Mouse (Mus musculus): ENCODE results near the gene Ankrd40. TPM values are rescaled to one million over a fixed set of nuclear protein-coding genes. Genes with fewer than 3 reads are reported as not detected.

Gene Ankrd40
- 100 to 1,000 TPM; 108 to 114 TPM for total RNA-seq (2021)
- long read RNA-seq, experiment 1, transcript Ankrd40-202 (5 exons, 1,477 nt) = minor isoform, 6 of 94 reads
- long read RNA-seq, experiment 1, transcript Ankrd40-203 (5 exons, 3,487 nt) = major isoform, 76 of 94 reads
- long read RNA-seq, experiment 1, partial matches to known transcripts = 8 of 94 reads
- long read RNA-seq, experiment 1, other reads (novel, unspliced or antisense) = 3 of 94 reads
- long read RNA-seq, experiment 2, transcript Ankrd40-203 (5 exons, 3,487 nt) = major isoform, 79 of 104 reads
- long read RNA-seq, experiment 2, partial matches to known transcripts = 16 of 104 reads
- long read RNA-seq, experiment 2, other reads (novel, unspliced or antisense) = 4 of 104 reads

DNA sequence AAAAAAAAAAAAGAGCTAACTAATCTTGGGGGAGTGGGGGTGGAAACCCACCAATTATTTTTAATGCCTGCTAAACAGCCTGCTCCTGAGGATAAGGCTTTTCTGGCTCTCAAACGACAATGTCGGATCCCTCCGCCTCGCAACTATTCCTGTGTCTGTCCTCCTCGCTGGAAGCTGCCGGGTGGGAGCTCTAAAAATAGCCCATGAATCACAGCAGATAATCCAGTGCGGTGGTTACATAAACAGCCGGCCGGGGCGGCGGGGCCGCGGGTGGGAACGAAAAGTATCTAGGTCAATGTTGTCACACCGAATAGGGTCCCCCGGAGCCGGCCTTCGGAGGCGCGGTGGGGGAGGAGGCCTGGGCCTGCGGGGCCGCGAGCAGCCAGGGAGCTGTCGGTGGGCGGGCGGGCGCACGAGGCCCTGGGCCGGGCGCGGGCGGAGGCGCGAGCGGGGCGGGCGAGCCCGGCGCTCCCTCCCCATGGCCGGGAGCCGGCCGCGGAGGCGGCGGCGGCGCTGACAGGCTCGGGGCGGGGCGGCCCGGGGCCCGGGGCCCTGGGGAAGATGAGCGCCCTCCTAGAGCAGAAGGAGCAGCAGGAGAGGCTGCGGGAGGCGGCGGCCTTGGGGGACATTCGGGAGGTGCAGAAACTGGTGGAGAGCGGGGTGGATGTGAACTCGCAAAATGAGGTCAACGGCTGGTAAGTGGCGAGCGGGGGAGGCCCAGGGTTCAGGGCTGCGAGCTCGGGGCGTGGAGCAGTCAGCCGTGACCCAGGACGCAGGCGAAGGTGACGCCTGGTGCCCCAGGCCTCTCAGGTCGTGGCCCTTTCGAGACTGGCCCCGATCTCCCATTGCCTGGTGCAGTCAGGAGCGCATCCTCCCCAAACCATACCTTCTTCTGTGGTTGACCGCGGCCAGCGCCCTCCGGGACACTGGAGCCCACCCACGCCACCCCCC lies at the start of gene Ankrd40:
Ankrd40 (plus strand) TSS at position 309 of the 951 bp plus-strand sequence.
- DNase-seq (ENCODE audit: low spot score in 2 of 2) = peak; percentile 92 to 93

DNA sequence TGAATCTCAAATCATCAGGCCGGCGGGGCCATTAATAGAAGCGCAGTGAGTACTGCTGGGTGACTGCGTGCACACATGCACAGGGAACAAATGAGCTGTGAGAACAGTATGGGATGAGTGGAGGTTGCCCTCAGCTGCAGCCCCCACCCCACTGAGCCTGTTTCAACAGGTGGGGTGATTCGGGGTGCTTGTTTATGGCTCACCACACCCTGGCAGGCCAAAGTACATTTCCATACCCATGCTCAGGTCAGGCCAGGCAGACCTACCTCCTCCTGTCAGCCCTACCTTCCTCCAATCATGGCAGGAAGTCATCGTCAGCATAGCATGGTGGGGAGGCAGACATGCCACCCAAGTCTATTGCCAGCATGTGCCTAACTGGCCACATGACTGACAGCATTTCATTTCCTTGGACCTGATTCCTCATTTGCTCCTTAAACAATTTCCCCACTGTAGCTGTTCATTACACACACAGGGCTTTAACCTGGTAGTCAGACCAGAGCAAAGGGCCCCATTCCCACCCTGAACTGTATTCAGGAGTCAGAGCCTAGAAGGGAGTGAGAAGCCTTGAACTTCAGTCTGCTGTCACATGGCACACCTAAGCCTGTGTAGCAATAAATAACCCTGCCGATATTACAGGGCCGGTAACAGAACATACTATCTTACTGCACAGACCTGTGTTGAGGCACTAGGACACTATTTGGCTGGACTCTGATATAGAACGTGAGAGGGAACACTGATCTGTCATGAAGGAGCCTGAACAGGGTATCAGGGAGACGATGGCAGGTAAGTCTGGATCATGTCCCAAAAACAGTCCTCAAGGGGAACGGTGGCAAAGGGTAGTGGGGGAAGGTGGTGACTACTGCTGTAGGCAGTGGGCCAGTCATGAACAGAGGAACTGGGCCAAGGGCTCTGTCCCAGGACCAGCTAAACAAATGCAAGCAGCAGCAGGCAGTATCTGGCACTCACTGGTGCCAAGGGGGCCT lies 46.3 kb upstream of the Ankrd40 start, which contains the start of gene Gm21885:
Gm21885 (plus strand) TSS at position 675 of the 983 bp plus-strand sequence.
- no peak for DNase-seq (ENCODE audit: low spot score in 2 of 2)

DNA sequence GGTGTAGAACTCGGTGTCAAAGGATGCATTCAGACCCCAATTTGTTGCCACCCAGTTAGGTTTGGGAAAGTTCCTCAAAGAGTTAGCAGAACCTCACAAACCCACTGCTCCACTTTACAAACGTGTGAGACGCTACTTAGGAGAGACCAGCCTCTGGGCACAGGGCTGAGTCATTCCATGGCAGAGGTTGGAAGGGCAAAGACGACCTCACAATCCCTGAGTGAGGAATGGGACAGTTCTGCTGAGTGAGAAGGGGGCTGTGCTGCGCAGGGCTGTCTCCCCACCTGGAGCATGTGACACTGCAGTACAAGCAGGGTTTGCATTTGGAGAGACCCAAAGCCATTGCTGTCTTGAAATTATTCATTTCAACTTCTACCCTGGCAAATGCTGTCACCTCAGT lies 45.5 kb upstream of the Ankrd40 start:
- DNase-seq (ENCODE audit: low spot score in 2 of 2) = no peak

DNA sequence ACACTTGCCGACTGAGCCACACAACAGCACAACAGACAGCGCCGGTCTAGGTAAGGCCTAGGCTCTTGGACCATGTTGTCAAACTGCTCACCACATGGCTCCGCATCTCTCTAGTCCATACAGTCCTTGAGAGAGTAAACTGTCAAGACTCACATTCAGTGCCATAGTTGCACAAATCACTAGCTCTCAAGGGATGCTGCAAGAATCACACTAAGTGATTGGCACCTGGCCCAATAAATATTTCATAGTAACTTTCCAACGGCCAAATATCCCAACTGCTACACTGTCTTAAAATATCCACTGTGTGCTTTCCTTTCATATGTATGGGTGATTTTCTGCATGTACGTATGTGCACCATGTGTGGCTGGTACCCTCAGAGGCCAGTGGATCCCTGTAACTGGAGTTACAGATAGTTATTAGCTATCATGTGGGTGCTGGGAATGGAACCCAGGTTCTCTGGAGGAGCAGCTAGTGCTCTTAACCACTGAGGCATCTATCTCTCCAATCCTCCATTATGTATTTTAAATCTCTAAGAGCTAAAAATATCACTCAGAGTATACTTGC lies 44.2 kb upstream of the Ankrd40 start:
- no peak for DNase-seq (ENCODE audit: low spot score in 2 of 2)

DNA sequence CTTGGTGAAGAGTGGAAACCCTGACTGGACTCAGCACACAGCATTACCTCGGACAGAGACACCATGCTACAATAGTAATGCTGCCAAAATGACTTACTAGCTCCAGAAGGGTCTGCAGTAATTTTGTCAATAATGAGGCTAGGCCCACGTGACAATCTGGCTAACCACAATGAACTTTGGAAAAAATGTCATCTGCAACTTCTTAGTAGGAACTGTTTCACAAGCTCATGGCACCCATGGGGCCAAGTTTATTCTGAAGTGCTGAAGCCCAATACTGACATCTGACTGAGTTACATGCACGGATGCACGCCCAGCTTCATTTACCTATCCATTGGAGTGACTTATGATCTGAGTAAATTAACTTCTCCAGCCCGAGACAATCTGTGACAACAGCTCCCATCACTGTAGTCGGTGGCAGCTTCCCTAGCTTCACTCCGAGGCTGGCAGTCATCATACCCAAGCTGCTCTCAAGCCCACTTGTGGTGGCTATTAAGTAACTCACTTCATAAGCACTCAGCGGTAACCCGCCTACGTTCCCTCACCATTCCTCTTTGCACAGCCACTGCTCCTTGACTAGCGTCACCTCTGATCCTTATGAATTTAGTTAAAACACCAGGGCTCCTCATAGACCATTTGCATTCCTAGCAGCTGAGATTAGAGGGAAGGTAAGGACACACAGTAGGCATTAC lies 41.8 kb upstream of the Ankrd40 start:
- DNase-seq (ENCODE audit: low spot score in 2 of 2) = no peak

DNA sequence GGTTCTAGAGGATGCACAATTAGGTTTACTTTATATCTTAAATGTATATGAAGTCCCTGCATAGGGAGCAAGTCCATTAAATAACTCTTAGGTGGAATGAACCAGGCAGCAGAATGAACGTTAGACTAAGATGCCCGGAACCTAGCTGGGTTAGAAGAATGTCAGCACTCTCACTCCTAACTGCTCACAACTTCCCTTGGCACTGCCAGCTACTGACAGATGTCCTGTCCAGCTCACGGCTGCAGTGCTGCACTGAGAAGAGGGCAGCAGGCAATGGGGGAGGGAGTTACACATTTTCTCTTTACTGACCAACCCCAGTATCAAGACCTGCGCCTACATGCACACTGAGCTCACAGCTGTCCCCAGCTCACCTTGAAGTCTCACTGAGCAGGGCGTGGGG lies 40.7 kb upstream of the Ankrd40 start:
- no peak for DNase-seq (ENCODE audit: low spot score in 2 of 2)

DNA sequence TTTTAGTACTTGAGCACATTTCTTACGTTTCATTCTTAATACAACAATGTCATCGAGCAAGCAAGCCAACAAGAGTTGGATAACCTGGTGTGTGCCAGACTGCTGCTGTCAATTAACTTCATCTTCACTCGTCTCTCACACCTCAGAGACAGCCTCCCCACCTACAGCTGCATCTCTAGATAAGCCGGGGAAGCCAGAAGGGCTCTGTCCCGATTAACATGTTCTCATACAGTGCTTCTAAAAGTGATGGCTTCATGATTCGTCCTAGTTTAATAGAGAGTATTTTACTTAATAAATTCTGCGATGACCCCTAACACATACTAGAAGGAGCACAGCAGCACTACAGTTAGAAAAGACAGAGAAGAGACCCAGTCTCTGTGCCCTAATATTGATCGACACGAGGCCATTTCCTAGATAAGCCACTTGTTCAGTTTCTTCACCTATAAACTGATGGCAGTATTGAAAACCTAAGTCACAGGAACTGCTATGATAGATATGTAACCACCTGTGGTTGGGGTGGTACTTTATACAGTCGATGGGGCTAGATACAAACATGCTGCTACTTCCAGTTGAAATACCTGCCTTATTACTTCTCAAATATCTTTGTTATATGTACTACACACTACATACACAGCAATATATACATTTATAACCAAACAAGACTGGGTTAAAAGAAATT lies 37.6 kb upstream of the Ankrd40 start:
- no peak for DNase-seq (ENCODE audit: low spot score in 2 of 2)

DNA sequence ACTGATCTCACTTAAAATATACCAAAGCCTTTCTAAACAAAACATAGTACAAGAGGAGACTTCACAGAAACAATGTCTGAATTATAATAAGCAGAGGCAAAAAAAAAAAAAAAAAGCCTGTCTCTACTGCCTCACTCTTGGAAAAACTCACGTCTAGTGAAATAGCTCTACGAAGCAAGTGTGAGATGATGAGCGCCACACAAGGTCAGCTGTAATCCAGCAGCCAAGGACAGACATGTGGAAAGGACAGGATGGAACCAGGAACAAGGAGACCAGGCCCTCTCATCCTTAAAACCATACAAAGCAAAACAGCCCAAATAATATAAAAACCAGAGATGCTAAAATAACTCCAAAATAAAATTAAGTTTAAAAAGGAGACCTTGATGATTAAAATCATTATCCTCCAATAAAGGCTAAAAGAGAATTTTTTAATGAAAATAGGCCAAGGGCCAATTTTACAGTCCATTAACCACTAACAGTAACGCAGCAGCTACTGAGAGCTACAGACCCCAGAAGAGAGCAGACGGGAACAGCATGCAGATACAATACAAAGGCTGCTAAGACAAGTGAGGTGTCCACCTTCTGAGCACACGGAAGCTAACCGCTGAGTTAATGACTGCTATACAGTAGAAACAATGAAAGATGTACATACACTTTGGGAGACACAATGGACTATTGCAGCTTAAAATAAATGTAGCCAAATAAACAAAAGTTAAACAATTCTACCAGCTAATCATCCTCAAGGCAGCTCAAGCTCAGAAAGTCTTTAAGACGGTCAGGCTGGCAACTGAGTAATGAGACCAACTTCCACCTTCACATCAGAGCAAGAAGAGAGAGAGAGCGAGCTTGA lies 32.6 kb upstream of the Ankrd40 start:
- DNase-seq (ENCODE audit: low spot score in 2 of 2) = no peak

DNA sequence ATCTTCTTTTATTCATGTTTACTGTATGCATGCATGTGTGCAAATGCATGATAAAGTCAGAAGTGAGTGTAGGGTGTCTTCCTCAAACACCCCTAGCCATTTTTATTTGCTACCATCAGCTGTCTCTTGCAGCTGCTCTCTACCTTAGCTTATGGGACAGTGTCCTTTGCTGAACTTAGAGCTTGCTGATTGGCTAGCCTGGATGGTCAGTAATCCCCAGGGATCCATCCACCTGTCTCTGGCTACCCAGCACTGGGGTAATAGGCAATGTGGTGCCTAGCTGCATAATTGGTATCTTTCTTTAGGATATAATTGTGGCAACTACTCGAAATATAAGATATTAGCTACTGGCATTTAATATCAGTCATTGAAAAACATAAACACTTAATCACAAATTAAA lies 15.1 kb upstream of the Ankrd40 start:
- no peak for DNase-seq (ENCODE audit: low spot score in 2 of 2)

DNA sequence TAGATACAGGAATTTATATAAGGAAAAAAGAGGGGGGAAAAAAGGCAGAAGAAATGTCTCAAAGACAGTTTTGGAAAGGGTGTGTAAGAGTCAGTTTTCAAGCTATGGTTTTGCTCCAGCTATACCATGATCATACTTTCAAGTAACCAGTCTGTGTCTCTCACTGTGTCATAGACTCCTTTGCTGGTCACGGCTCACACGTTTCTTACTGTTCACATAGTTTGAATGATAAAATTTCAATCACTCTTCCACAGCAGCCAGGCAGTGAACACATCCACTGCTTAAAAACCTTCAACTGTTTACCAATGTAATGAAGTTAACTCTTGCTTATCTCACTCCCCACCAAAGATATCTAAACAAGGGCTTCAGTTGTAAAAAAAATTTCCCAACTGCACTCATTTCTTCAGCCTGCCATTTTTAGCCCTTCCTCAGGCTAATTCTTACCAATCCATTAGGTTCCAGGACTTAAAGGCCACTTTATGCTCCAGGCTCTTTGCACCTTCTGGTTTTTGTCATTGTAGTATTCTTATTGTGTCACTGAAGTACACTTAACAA lies 13.6 kb upstream of the Ankrd40 start:
- DNase-seq (ENCODE audit: low spot score in 2 of 2) = no peak

DNA sequence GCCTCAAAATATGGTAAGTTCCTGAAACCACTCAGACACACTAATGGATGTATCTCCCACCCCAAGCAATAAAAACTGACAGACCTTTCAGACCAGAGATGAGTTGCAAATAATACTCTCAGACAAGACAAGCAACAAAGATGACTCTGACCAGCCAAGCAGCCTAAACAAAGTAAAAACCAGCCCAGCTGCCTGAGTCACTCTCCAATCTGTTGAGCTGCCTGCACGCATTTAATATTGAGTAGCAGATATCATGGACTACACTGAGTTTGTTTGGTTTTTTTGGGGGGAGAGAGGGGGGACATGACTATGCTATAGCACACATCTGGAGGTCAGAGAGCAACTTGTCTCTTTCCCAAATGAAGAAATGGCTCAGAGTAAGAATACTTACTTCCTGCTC lies 12.5 kb upstream of the Ankrd40 start:
- no peak for DNase-seq (ENCODE audit: low spot score in 2 of 2)

DNA sequence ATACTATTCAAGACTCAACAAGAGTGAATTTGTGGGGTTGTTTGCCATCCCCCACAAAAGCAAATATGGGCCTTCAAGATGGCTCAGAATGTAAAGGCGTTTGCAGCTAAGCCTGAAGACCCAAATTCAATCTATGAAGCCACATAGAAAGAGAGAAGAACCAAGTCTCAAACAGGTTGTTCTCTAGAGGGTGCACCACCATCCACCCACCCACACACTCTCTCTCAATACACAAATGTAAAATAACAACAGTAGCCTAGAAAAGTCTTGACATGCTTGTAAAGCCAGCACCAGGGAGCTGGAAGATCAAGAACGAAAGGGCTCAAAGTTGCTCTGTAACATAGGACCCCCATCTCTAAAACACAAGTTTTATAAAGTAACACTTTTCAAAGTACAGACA lies 11.3 kb upstream of the Ankrd40 start:
- DNase-seq (ENCODE audit: low spot score in 2 of 2) = no peak

DNA sequence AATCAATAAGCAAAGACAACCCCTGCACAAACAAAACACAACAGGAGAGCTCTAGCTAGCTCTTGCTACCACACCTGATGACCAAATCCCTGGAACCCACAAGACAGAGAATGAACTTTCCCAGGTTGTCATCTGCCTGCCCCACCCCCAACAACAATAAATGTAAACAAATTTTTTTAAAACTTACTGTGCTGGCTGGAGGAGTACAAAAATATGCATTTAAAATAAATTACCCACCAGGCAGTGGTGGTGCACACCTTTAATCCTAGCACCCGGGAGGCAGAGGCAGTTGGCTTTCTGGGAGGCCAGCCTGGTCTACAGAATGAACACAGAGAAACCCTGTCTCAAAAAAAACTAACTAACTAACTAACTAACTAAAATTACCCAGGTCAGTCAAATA lies 10.8 kb upstream of the Ankrd40 start:
- DNase-seq (ENCODE audit: low spot score in 2 of 2) = no peak

DNA sequence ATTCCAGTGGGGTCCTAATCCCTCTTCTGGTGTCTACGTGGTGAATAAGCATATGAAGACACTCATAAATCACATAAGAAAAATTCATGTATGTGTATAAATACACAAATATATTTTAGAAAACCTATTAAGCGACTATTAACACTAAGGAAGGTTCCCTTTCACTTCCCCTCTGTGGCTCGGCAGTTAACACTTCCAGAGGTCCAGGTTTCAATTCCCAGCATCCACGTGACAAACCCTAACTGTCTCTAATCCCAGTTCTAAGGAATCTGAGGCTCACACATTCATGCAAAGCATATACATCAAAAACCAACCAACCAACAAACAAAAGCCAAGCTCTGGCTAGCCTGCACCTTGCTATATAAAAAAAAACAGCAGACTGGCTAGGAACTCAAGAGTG lies 10.3 kb upstream of the Ankrd40 start:
- no peak for DNase-seq (ENCODE audit: low spot score in 2 of 2)

DNA sequence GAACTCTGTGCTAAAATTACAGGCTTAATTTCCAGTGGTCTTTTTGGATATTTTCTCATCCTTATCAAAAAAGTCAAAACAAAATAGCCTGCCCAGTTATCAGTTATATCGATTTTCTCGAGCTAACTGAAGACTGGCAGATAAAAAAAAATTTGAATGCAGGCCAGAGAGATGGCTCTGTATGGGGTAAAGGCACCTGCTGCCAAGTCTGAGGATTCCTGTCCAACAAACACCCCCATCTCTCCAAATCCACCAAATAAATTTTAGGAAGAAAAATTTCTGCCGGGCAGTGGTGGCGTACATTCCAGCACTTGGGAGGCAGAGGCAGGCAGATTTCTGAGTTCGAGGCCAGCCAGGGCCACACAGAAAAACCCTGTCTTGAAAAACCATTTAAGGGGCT lies 9.7 kb upstream of the Ankrd40 start:
- DNase-seq (ENCODE audit: low spot score in 2 of 2) = no peak

DNA sequence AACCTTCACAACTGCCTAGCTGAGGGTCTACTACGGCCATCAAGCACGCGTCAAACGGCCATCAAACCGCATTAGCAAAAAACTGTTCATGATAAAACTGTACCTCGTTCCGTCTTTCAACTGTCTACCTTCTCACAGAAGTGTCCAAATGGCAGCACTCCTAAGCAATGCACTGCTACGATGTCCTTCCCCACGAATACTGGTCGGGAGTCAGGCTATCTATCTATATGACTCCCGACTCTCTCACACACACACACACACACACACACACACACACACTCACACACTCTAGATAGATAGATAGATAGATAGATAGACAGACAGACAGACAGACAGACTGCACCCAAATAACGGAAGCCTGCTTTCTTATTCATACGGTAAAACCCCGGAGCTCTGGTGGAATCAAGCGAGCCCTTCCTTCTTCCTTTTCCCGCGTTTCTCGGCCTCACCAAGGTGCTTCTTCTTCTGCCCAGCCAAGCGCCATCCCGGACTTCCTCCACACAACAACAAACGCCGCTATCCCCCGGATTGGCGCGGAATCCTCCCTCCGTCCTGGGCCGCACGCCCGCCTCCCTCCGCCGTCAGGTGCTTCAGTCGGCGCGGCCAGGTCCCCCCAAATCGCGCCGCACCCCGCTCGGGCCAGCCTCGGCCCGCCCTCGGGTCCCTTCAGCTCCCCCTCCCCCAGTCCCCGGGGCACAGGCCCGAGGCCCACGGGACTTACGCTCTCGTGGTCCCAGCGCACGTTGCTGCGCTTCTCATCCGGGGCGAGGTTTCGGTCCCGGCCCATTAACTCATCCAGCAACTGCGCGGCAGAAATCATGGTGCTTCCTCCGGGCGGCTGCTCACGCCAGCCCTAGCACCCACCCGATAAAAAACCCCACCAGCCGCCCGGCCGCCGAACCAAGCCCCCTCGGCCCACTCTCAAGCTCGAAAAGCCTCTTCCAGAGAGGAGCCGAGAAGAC lies 6.6 kb upstream of the Ankrd40 start:
- peak in 1 of 2 experiments; percentile 34 for DNase-seq (ENCODE audit: low spot score in 2 of 2)

DNA sequence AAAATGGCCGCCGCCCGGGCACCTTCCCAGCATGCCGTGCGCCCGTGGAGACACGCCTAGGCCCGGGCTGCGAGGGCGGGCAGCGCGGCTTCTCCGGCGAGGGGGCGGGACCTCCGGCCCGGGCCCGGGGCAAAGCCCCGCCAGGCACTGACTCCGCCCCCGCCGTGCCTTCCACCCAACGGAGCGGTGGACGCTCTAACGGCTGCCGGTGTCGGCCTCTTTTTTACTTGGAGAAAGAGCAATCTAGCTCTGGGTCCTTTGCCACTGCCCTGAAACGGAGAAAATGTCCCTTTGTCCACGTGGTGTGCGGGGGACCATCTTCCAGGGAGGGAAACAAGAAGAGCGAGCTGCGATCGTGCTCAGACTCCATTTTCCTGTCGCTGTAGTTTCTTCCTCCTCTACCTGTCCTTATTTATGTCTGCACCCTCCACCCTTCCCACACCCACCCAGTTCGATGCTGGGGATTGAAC lies 5.8 kb upstream of the Ankrd40 start, which contains the start of gene Luc7l3:
Luc7l3 (minus strand) TSS at position 58 of the 470 bp plus-strand sequence.
- DNase-seq (ENCODE audit: low spot score in 2 of 2) = peak; percentile 86 to 90

Measured in adrenal gland, postnatal 4 days (tissue).